Mouse (Mus musculus) left cerebral cortex, adult 8-10 months (tissue): ENCODE data around the gene Olfr209. TPM values are rescaled to one million over a fixed set of nuclear protein-coding genes. Genes with fewer than 3 reads are reported as not detected.
"Not testable (repeated sequence)": the region's sequence is repeated elsewhere in the genome, so short reads cannot be mapped to it uniquely, and the experiment has no call there.

ENCODE experiments used
- DNase-seq, 2 experiments: peaks; one replicate each; pipeline ENCODE4 v3.0.0; 2022; ENCODE audit warnings: low spot score in 2 of 2
- total RNA-seq, 4 experiments: library from RNA; stranded (reverse); gene quantifications; 2 replicates each; pipeline ENCODE4 v1.2.4; 2022

The Olfr209 gene
- not detected for total RNA-seq

DNA sequence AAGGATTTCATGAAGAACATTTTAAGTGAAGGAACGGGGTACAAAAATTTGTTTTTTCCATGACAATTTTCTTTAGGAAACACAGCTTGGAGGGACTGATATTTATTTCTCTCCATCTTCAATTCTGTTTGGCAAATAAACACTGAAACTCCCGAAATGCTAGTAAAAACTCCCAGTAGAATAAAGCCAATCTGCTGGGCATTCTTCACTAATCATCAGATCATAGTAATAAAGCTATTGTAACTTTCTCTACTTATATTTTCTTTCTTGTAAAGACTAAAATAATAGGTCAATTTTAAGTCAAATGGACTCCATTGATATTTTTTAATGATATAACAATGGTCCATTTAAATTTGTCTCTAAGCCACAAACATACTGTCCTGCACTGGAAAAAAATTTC is at the start of gene Olfr209:
Gene Olfr209, minus strand, starts transcription at position 101 of the 400 bp plus-strand sequence.
- no peak for DNase-seq

DNA sequence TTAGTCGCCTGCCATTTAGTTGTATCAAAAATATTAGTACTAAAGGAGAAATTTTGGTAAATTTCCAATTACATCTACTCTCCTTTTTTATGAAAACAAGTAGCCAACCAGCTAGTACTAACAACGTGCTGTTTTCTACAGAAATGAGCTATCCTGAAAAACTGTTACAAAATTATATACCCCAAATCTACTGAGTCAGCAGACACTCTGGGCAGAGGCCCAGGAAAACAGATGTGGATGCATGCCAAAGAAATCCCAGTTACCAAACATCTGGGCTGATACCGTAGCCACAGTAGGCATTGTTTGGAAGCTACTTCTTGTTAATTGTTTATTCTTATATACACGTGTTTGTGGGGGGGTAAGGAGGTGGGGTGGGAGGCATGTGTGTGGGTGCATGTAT is 49.7 kb upstream of the Olfr209 start:
- DNase-seq = no peak

GRCm38 (mm10) chr16:59409800-59410199 is 46.0 kb upstream of the Olfr209 start:
- DNase-seq = no peak

- DNase-seq = no peak
These were observed 45.6 kb upstream of the Olfr209 start for GRCm38 (mm10) chr16:59409341-59409748.

DNA sequence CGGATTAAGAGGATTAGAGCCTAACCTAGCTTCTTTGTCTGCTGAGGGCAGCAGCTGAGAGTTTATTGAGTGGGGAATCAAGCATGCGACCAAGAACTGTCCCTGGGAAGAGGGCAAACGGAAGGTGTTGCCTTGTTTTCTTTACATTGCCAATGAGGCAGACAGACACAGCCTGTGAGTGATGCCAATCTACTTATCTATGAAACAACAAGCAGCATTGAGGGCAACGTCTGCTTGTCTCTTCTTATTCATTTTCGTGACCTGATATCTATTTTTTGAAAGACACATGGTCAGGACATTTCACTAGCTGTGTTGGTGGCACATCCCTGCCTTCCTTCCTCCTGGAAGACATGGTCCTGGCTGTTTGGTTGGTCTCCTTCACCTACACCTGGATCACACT is 43.2 kb upstream of the Olfr209 start, which contains the start of gene Gabrr3:
Gene Gabrr3, plus strand, starts transcription at position 301 of the 400 bp plus-strand sequence.
- no peak for DNase-seq

GRCm38 (mm10) chr16:59404798-59405197 is 41.0 kb upstream of the Olfr209 start:
- no peak for DNase-seq

DNA sequence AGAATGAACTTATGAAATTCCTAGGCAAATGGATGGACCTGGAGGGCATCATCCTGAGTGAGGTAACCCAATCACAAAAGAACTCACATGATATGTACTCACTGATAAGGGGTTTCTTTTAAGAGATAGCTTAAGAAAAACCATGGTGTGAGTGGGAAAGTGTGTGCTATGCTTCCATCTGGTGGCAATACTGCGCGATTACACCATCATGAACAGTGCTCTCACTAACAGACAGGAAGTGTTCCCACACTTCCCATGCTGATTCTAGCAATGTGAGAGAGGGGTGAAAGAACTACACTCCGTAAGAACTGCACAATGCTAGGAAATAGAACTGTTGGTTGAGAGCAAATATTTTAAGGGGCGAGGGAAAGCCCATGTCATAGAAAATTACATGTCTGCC is 39.9 kb upstream of the Olfr209 start:
- no peak for DNase-seq

- no peak for DNase-seq
These were observed 38.2 kb upstream of the Olfr209 start for GRCm38 (mm10) chr16:59401985-59402384.

- no peak for DNase-seq
These were observed 37.3 kb upstream of the Olfr209 start for GRCm38 (mm10) chr16:59401102-59401501.

GRCm38 (mm10) chr16:59393300-59393699 is 29.5 kb upstream of the Olfr209 start:
- peak; percentile 8 to 76 for DNase-seq

GRCm38 (mm10) chr16:59349146-59349545 is 14.6 kb downstream of the Olfr209 start, which contains the start of gene Olfr206:
TSS of gene Olfr206 (minus strand) at chr16:59349246.
- no peak for DNase-seq

- no peak for DNase-seq
These were observed 32.8 kb downstream of the Olfr209 start, which contains the start of gene Olfr205 for GRCm38 (mm10) chr16:59331038-59331437. TSS of gene Olfr205 (minus strand) at chr16:59331138.

GRCm38 (mm10) chr16:59323262-59323661 is 40.5 kb downstream of the Olfr209 start:
- not testable (repeated sequence) for DNase-seq

DNA sequence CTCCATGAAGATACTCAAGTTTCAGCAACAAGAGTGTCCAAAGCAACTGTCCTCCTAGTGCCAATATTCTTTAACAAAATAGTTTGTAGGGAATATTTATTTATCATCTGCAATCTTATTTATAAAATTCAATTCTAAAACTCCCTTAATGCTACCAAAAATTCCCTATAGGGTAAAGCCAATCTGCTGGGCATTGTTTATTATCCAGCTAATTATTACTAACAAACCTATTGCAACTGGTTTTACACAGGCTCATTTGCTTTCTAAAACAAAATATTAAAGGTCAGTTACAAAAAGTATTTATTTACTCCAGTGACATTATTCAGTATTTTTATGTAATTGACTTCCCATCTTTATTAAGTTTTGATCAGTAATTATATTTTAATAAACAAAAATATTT is 45.6 kb downstream of the Olfr209 start, which contains the start of gene Olfr204:
Gene Olfr204, minus strand, starts transcription at position 101 of the 400 bp plus-strand sequence.
- no peak for DNase-seq

Other genes starting within 250 kb of the Olfr209 start
- gene Olfr194, start 242.9 kb downstream of the Olfr209 start, total RNA-seq = not detected
- not detected for gene Olfr195, start 216.9 kb downstream of the Olfr209 start, total RNA-seq
- not detected for gene Olfr196, start 193.5 kb downstream of the Olfr209 start, total RNA-seq
- gene Olfr198, start 160.5 kb downstream of the Olfr209 start, total RNA-seq = not detected
- not detected for gene Olfr199, start 144.2 kb downstream of the Olfr209 start, total RNA-seq
- gene Olfr201, start 91.4 kb downstream of the Olfr209 start, total RNA-seq = not detected
- not detected for gene Olfr202, start 77.2 kb downstream of the Olfr209 start, total RNA-seq
- gene Olfr203, start 65.1 kb downstream of the Olfr209 start, total RNA-seq = not detected
- gene Olfr204, start 45.7 kb downstream of the Olfr209 start, total RNA-seq = under 1 TPM in 1 of 4 experiments, not detected in 3; 0.13 TPM
- not detected for gene Olfr205, start 32.9 kb downstream of the Olfr209 start, total RNA-seq
- not detected for gene Olfr206, start 14.7 kb downstream of the Olfr209 start, total RNA-seq
- gene Gabrr3, start 43.3 kb upstream of the Olfr209 start, total RNA-seq = under 1 TPM in 3 of 4 experiments, not detected in 1; 0.11 to 0.22 (median 0.11) TPM
- 10 to 100 TPM; 14.2 to 15.7 (median 14.8) TPM for gene Riox2, start 107.8 kb upstream of the Olfr209 start, total RNA-seq
- 1 to 10 TPM; 6.6 to 8.7 (median 8.2) TPM for gene Crybg3, start 237.0 kb upstream of the Olfr209 start, total RNA-seq